Mouse (Mus musculus) CH12.LX (cell line): ENCODE data around the gene Olfr960. TPM values are rescaled to one million over a fixed set of nuclear protein-coding genes. Genes with fewer than 3 reads are reported as not detected.

Source experiments
- DNase-seq: peaks from one replicate; pipeline ENCODE4 v3.0.0-alpha.2; 2013; ENCODE audit errors: extremely low read depth
- H3K27ac ChIP-seq: 2 replicates; pipeline ENCODE4 v1.5.1; 2012; ENCODE audit warnings: low read depth, mild to moderate bottlenecking, control low read depth, moderate library complexity; ENCODE audit not compliant: insufficient read depth
- H3K27me3 ChIP-seq: replicated peaks from 2 replicates; pipeline ENCODE3; 2012; ENCODE audit warnings: inconsistent platforms
- H3K36me3 ChIP-seq, 2 experiments: replicated peaks in 1 of 2; 2 replicates each; pipeline versions ENCODE3 to v1.6.1; 2012; ENCODE audit warnings: inconsistent platforms in 1 of 2, low read length in 1 of 2, mild to moderate bottlenecking in 1 of 2, mixed read lengths in 1 of 2, moderate library complexity in 1 of 2; ENCODE audit not compliant: control insufficient read depth in 1 of 2, insufficient read depth in 1 of 2
- H3K4me1 ChIP-seq, 2 experiments: 2 replicates each; pipeline ENCODE4 v1.6.1; 2012; ENCODE audit warnings: inconsistent platforms in 1 of 2, moderate library complexity in 1 of 2; ENCODE audit not compliant: insufficient read depth in 2 of 2, control insufficient read depth in 1 of 2
- H3K4me2 ChIP-seq: 2 replicates; pipeline ENCODE4 v1.6.1; 2012; ENCODE audit warnings: low read depth, mild to moderate bottlenecking, control low read depth; ENCODE audit not compliant: poor library complexity, insufficient read depth, severe bottlenecking
- H3K4me3 ChIP-seq, 3 experiments: fragments of 150-350 bp in 1 of 3; sonication (generic) in 1 of 3; replicated peaks in 1 of 3; 2 replicates each; pipeline versions ENCODE3 to v1.5.1; 2011 to 2012; ENCODE audit warnings: low read depth in 2 of 3, low read length in 2 of 3, mild to moderate bottlenecking in 2 of 3, moderate library complexity in 2 of 3, control low read depth in 1 of 3, improper control_type of control experiment in 1 of 3, inconsistent platforms in 1 of 3, mixed read lengths in 1 of 3; ENCODE audit not compliant: poor library complexity in 1 of 3
- H3K79me2 ChIP-seq: replicated peaks from 2 replicates; pipeline ENCODE4 v1.6.1; 2012; ENCODE audit warnings: mild to moderate bottlenecking, moderate library complexity; ENCODE audit not compliant: control insufficient read depth, poor library complexity, insufficient read depth, severe bottlenecking; ENCODE audit errors: extremely low read depth
- H3K9ac ChIP-seq: 2 replicates; pipeline ENCODE4 v1.6.1; 2012; ENCODE audit warnings: low read depth, mild to moderate bottlenecking, control low read depth, moderate library complexity; ENCODE audit not compliant: insufficient read depth
- H3K9me3 ChIP-seq: replicated peaks from 2 replicates; pipeline ENCODE3; 2012; ENCODE audit warnings: low read length, inconsistent platforms, mixed read lengths
- BHLHE40 ChIP-seq: IDR thresholded peaks from 2 replicates; pipeline ENCODE4 v1.6.1; 2011; ENCODE audit warnings: mild to moderate bottlenecking, low read depth, low read length, improper control_type of control experiment
- CHD1 ChIP-seq: IDR thresholded peaks from 2 replicates; pipeline ENCODE4 v1.6.1; 2012; ENCODE audit warnings: low read depth, low read length, improper control_type of control experiment, inconsistent platforms
- CHD2 ChIP-seq: IDR thresholded peaks from 2 replicates; pipeline ENCODE4 v1.6.1; 2011; ENCODE audit warnings: low read length, improper control_type of control experiment
- CTCF ChIP-seq, 2 experiments: IDR thresholded peaks in 1 of 2; conservative IDR thresholded peaks in 1 of 2; 2 replicates each; pipeline ENCODE4 v1.5.1; 2011 to 2012; ENCODE audit warnings: low read depth in 2 of 2, low read length in 2 of 2, improper control_type of control experiment in 1 of 2, inconsistent platforms in 1 of 2, mild to moderate bottlenecking in 1 of 2, moderate library complexity in 1 of 2
- ELF1 ChIP-seq: IDR thresholded peaks from 2 replicates; pipeline ENCODE4 v1.6.1; 2014; ENCODE audit warnings: low read depth, mild to moderate bottlenecking, inconsistent platforms, low read length, improper control_type of control experiment
- EP300 ChIP-seq: IDR thresholded peaks from 2 replicates; pipeline ENCODE4 v1.6.1; 2011; ENCODE audit warnings: low read length, improper control_type of control experiment
- JUND ChIP-seq: conservative IDR thresholded peaks from 2 replicates; pipeline ENCODE4 v1.6.1; 2011; ENCODE audit warnings: low read depth, low read length, improper control_type of control experiment
- MAFK ChIP-seq: IDR thresholded peaks from 2 replicates; pipeline ENCODE4 v1.6.1; 2011; ENCODE audit warnings: low read length, improper control_type of control experiment; ENCODE audit not compliant: insufficient replicate concordance
- MAZ ChIP-seq: IDR thresholded peaks from 2 replicates; pipeline ENCODE4 v1.6.1; 2012; ENCODE audit warnings: low read depth, mild to moderate bottlenecking, inconsistent platforms, low read length, improper control_type of control experiment, moderate library complexity
- MEF2A ChIP-seq: IDR thresholded peaks from 2 replicates; pipeline ENCODE4 v1.6.1; 2014; ENCODE audit warnings: low read depth, mild to moderate bottlenecking, inconsistent platforms, low read length, improper control_type of control experiment, borderline replicate concordance
- MYC ChIP-seq: IDR thresholded peaks from 2 replicates; pipeline ENCODE4 v1.6.1; 2011; ENCODE audit warnings: low read depth, mild to moderate bottlenecking, improper control_type of control experiment, low read length
- NRF1 ChIP-seq: IDR thresholded peaks from 2 replicates; pipeline ENCODE4 v1.6.1; 2014; ENCODE audit warnings: low read depth, mild to moderate bottlenecking, inconsistent platforms, low read length, improper control_type of control experiment, moderate library complexity
- POLR2AphosphoS2 ChIP-seq: IDR thresholded peaks from 2 replicates; pipeline ENCODE4 v1.6.1; 2011; ENCODE audit warnings: low read depth, low read length, improper control_type of control experiment
- RCOR1 ChIP-seq: conservative IDR thresholded peaks from 2 replicates; pipeline ENCODE4 v1.6.1; 2012; ENCODE audit warnings: low read depth, mild to moderate bottlenecking, inconsistent platforms, low read length, improper control_type of control experiment
- SIN3A ChIP-seq: IDR thresholded peaks from 2 replicates; pipeline ENCODE4 v1.6.1; 2012; ENCODE audit warnings: low read length, improper control_type of control experiment, inconsistent platforms
- SMC3 ChIP-seq: IDR thresholded peaks from 2 replicates; pipeline ENCODE4 v1.6.1; 2011; ENCODE audit warnings: low read depth, low read length, improper control_type of control experiment
- TBP ChIP-seq: conservative IDR thresholded peaks from 2 replicates; pipeline ENCODE4 v1.6.1; 2011; ENCODE audit warnings: low read depth, low read length, improper control_type of control experiment
- USF1 ChIP-seq: IDR thresholded peaks from 2 replicates; pipeline ENCODE4 v1.6.1; 2014; ENCODE audit warnings: low read depth, mild to moderate bottlenecking, inconsistent platforms, low read length, improper control_type of control experiment
- ZC3H11A ChIP-seq: IDR thresholded peaks from 2 replicates; pipeline ENCODE4 v1.6.1; 2012; ENCODE audit warnings: low read depth, mild to moderate bottlenecking, inconsistent platforms, low read length, improper control_type of control experiment
- ZMIZ1 ChIP-seq: IDR thresholded peaks from 2 replicates; pipeline ENCODE4 v1.6.1; 2012; ENCODE audit warnings: low read depth, mild to moderate bottlenecking, inconsistent platforms, low read length, improper control_type of control experiment
- dilution Hi-C: fragments of 300-500 bp; cut with MboI; formaldehyde crosslinking; loops from 2 replicates; pipeline ENCODE4 v1.14.3; 2020; ENCODE audit warnings: low sequenced_read_pairs; ENCODE audit not compliant: extremely low pct_unique_long_range_greater_than_20kb, extremely low pct_ligation_motif_present
- in situ Hi-C: fragments of 300-500 bp; cut with MboI; formaldehyde crosslinking; loops from 3 replicates; pipeline ENCODE4 v1.14.3; 2019; ENCODE audit warnings: low sequenced_read_pairs, low pct_ligation_motif_present, low pct_unique_long_range_greater_than_20kb, mixed read lengths
- polyA plus RNA-seq: library from polyadenylated mRNA; unstranded; fragments of >175 nt; gene quantifications from 2 replicates; pipeline ENCODE4 v1.2.1, GENCODE M21; 2012; ENCODE audit warnings: low read depth; ENCODE audit not compliant: insufficient read length
- total RNA-seq, 2 experiments: library from RNA; depleted of rRNA; stranded (reverse); fragments of 300-350 nt in 1 of 2; fragments of >200 nt in 1 of 2; gene quantifications; 2 replicates each; pipeline ENCODE4 v1.2.3; 2012 to 2014

Gene Olfr960
- total and polyA plus RNA-seq, 3 experiments = not detected

DNA sequence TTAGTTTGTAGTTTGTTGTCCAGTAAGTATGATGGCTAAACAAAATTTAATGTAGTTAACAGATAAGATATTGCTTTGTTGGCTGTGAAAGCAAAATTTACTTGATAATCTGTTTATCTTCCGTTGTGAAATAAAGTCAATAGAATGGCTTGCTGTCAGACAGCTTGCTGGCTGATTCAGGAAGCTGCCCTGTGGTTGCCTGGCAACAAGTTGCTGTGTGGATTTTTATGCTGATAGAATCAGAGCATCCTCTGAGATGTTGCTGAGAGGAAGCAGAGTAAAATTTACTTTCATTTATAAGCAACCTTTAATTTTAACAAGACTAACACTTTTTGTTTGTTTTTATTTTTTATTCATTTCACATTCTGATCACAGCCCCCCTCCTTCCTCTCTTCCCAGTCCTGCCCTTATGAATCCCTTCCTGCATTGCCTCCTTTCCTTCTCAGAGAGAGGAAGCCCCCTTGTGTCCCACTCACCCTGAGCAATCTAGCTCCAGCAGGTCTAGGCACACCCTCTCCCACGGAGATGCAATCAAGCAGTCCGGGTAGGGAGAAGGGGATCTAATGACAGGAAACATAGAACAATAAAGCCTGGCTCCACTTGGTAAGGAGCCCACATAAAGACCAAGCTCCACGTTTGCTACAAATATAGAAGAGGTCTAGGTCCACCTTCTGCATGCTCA, 12.9 kb downstream of the Olfr960 start:
- dilution Hi-C loops (no loop called here), in situ Hi-C loops (no loop called here)
- H3K4me3 ChIP-seq = no peak overlapping the region

DNA sequence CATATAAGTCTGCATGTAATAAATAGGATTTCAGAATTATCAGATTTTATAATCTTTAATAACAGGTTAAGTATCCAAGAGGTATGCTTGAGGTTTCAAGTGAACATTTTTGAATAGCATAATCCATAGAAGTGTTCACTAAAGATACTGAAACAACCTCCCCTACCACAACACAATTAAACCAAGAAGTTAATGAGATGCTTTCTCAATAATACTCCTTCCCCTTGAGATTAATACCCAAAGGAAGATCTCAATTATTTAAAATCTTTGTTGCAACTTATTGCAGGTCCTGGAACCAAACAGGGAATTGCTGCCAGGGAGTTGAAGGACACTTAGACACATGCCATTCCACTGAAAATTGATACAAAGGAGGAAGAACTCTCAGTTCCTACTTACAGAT, 23.6 kb downstream of the Olfr960 start, which contains the start of gene Olfr961:
TSS of gene Olfr961 (plus strand) at position 301 of the 400 bp plus-strand sequence.
- no peak for DNase-seq
- dilution Hi-C loops = no loop called here
- TF ChIP-seq CHD1 (no peak), ELF1 (no peak), MAZ (no peak)
- TF ChIP-seq, all 38 proteins: peak for 0
- Histone ChIP-seq H3K27ac (no peak within 1 kb of the TSS), H3K4me2 (no peak within 1 kb of the TSS), H3K27me3 (no peaks in the 10 kb centered on the region), H3K9me3 (no peaks in the 10 kb centered on the region), H3K4me3 (no peak within 1 kb of the TSS), H3K4me1 (no peaks in the 10 kb centered on the region), H3K79me2 (no peaks in the 10 kb centered on the region), H3K36me3 (no peaks in the 10 kb centered on the region), H3K9ac (no peak within 1 kb of the TSS)
- in situ Hi-C loops = no loop called here

More for the DNA sequence above, 12.9 kb downstream of the Olfr960 start:
- Histone ChIP-seq H3K27ac (no peak overlapping the region), H3K9me3 (no peaks in the 10 kb centered on the region), H3K4me1 (no peaks in the 10 kb centered on the region), H3K9ac (no peak overlapping the region), H3K79me2 (no peaks in the 10 kb centered on the region), H3K27me3 (no peaks in the 10 kb centered on the region), H3K36me3 (no peaks in the 10 kb centered on the region), H3K4me2 (no peak overlapping the region)
- TF ChIP-seq RCOR1 = no peak
- no peak for TF ChIP-seq EP300
- no peak for TF ChIP-seq POLR2AphosphoS2
- TF ChIP-seq CTCF (conservative IDR thresholded peaks at IDR 0.05 in 1 of 2, IDR thresholded peaks at IDR 0.05 in 1 of 2; ENCODE audit: low read depth in 2 of 2, low read length in 2 of 2) = no peak
- TF ChIP-seq SMC3 = no peak
- TF ChIP-seq CHD1 = no peak
- TF ChIP-seq USF1 = no peak
- no peak for TF ChIP-seq CHD2
- no peak for TF ChIP-seq MYC
- no peak for TF ChIP-seq TBP
- DNase-seq = no peak

DNA sequence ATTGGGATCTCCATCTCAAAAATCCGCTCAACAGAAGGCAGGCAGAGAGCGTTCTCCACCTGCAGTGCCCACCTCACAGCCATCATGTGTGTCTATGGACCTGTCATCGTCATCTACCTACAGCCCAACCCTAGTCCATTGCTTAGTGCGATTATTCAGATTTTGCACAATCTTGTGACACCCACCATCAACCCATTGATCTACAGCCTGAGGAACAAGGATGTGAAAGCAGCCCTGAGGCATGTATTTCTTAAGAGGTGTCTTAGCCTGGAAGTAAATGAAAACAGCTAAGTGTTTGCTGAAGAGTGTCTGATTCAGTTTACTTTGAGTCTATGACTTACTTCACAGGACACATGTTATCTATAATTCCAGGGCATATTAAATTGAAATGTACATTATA, 26.2 kb downstream of the Olfr960 start:
- DNase-seq = no peak
- H3K27ac ChIP-seq = no peak overlapping the region
- no peaks in the 10 kb centered on the region for H3K36me3 ChIP-seq
- no peaks in the 10 kb centered on the region for H3K79me2 ChIP-seq
- no peaks in the 10 kb centered on the region for H3K27me3 ChIP-seq
- no peaks in the 10 kb centered on the region for H3K4me1 ChIP-seq
- H3K9me3 ChIP-seq = no peaks in the 10 kb centered on the region
- TF ChIP-seq ZC3H11A (no peak), MAFK (no peak), SMC3 (no peak), MEF2A (no peak), BHLHE40 (no peak), NRF1 (no peak), CHD1 (no peak), CHD2 (no peak), SIN3A (no peak), ZMIZ1 (no peak), JUND (no peak)
- H3K9ac ChIP-seq = no peak overlapping the region
- dilution Hi-C loops (no loop called here), in situ Hi-C loops (no loop called here)
- no peak overlapping the region for H3K4me2 ChIP-seq
- no peak overlapping the region for H3K4me3 ChIP-seq
